Mouse (Mus musculus) left cerebral cortex, postnatal 25 days (tissue): ENCODE measurements around the gene Olfr959. TPM values are rescaled to one million over a fixed set of nuclear protein-coding genes. Genes with fewer than 3 reads are reported as not detected.

Source experiments
- DNase-seq, 2 experiments: peaks; one replicate each; pipeline ENCODE4 v3.0.0; 2022; ENCODE audit warnings: low spot score in 2 of 2, mixed read lengths in 1 of 2
- intact Hi-C: fragments of 180-260 bp; cut with DNase I; formaldehyde crosslinking; loops from one replicate; pipeline ENCODE4 v1.15.1; 2025
- total RNA-seq, 2 experiments: library from RNA; stranded (reverse); gene quantifications; 2 replicates each; pipeline ENCODE4 v1.2.3; 2021

Olfr959 gene
- not detected for total RNA-seq

GRCm38 (mm10) chr9:39575469-39575868, at the start of gene Olfr959:
Gene Olfr959 (minus strand): TSS chr9:39575569.
- intact Hi-C loops = no loop called here
- DNase-seq = no peak

- intact Hi-C loops = no loop called here
- DNase-seq = no peak
Measured at GRCm38 (mm10) chr9:39624711-39625110, 49.3 kb upstream of the Olfr959 start.

GRCm38 (mm10) chr9:39623783-39624182, 48.4 kb upstream of the Olfr959 start:
- no peak for DNase-seq
- intact Hi-C loops = no loop called here

GRCm38 (mm10) chr9:39621073-39621472, 45.7 kb upstream of the Olfr959 start, which contains the start of gene Olfr960:
Gene Olfr960 (plus strand): TSS chr9:39621373.
- DNase-seq = no peak
- intact Hi-C loops = no loop called here

- intact Hi-C loops = loop anchor here (2.0 kb wide), 1 partner anchor 103 kb away; no protein-coding TSS in a partner anchor
- peak; percentile 19 to 41 for DNase-seq
Measured at GRCm38 (mm10) chr9:39611953-39612352, 36.6 kb upstream of the Olfr959 start.

- intact Hi-C loops = no loop called here
- DNase-seq = no peak
Measured at GRCm38 (mm10) chr9:39610355-39610754, 35.0 kb upstream of the Olfr959 start, which contains the start of gene Olfr148. Gene Olfr148 (plus strand): TSS chr9:39610655.

GRCm38 (mm10) chr9:39608497-39608896, 33.1 kb upstream of the Olfr959 start:
- intact Hi-C loops = no loop called here
- DNase-seq = no peak

GRCm38 (mm10) chr9:39603999-39604453, 28.7 kb upstream of the Olfr959 start, which contains the start of gene AW551984:
Gene AW551984 (minus strand): TSS chr9:39604403.
- intact Hi-C loops = loop anchor here (5.0 kb wide), 1 partner anchor 797 kb away; no protein-coding TSS in a partner anchor
- peak in 1 of 2 experiments; percentile 4 for DNase-seq

- DNase-seq = no peak
- intact Hi-C loops = loop anchor here (5.0 kb wide), 1 partner anchor 796 kb away; no protein-coding TSS in a partner anchor
Measured at GRCm38 (mm10) chr9:39603333-39603845, 28.0 kb upstream of the Olfr959 start.

- DNase-seq = peak; percentile 22 to 25
- intact Hi-C loops = loop anchor here (5.0 kb wide), 1 partner anchor 795 kb away; no protein-coding TSS in a partner anchor
Measured at GRCm38 (mm10) chr9:39602536-39603332, 27.4 kb upstream of the Olfr959 start.

GRCm38 (mm10) chr9:39577050-39577449, 1.7 kb upstream of the Olfr959 start:
- intact Hi-C loops = no loop called here
- DNase-seq = peak in 1 of 2 experiments; percentile 56

- intact Hi-C loops = no loop called here
- DNase-seq = no peak
Measured at GRCm38 (mm10) chr9:39558349-39558647, 17.1 kb downstream of the Olfr959 start.

GRCm38 (mm10) chr9:39557529-39558348, 17.6 kb downstream of the Olfr959 start:
- intact Hi-C loops = no loop called here
- DNase-seq = peak; percentile 34 to 47

GRCm38 (mm10) chr9:39553946-39554345, 21.4 kb downstream of the Olfr959 start, which contains the start of gene Olfr958:
Gene Olfr958 (minus strand): TSS chr9:39554054.
- no peak for DNase-seq
- intact Hi-C loops = no loop called here

GRCm38 (mm10) chr9:39550806-39551205, 24.6 kb downstream of the Olfr959 start:
- intact Hi-C loops = no loop called here
- peak; percentile 7 to 8 for DNase-seq

- no peak for DNase-seq
- intact Hi-C loops = no loop called here
Measured at GRCm38 (mm10) chr9:39523616-39524285, 51.6 kb downstream of the Olfr959 start.
